8 mouse cellular contexts compared by ENCODE assay signal in genomic region chr9:78112770-78113537, GRCm38 (mm10). TPM values are rescaled to one million over a fixed set of nuclear protein-coding genes. Genes with fewer than 3 reads are reported as not detected.
A peak's percentile ranks its signal among the peaks of the same experiment; 100 is the strongest.
DNase-seq lines count a peak whose midpoint lies in the region; ATAC-seq and TF ChIP-seq lines count a peak whose summit lies in the region.

No protein-coding gene starts in this region.

- H3K27me3 ChIP-seq in hindbrain, embryonic 16.5 days (replicated peaks; ENCODE audit: control insufficient read depth, insufficient read depth, low read length), result no peaks in the 10 kb centered on the region

- peak overlapping the region; percentile 98 for H3K27ac ChIP-seq in hindbrain, embryonic 16.5 days (ENCODE audit: low read depth, low read length)
- H3K27ac ChIP-seq in left cerebral cortex, adult 2 months, result peak overlapping the region; percentile 97
- H3K27ac ChIP-seq in macrophage, result no peak overlapping the region

- peaks cover under 1% of the 10 kb centered on the region; the same call in 1 of the 2 replicates for H3K79me2 ChIP-seq in macrophage (ENCODE audit: inconsistent target)

- peak overlapping the region; percentile 90 for H3K4me3 ChIP-seq in hindbrain, embryonic 16.5 days (ENCODE audit: low read length)
- H3K4me3 ChIP-seq in left cerebral cortex, adult 2 months, result peak overlapping the region; percentile 97
- H3K4me3 ChIP-seq in macrophage (ENCODE audit: inconsistent target), result peak overlapping the region; percentile 50

- peaks cover 21% of the 10 kb centered on the region for H3K4me1 ChIP-seq in hindbrain, embryonic 16.5 days (ENCODE audit: control insufficient read depth, insufficient read depth, low read depth, low read length)

- TF ChIP-seq CTCF in left cerebral cortex, adult 2 months (IDR thresholded peaks at IDR 0.05), result peak; percentile 100

- peak; percentile 83 for ATAC-seq in hindbrain, embryonic 16.5 days

- peak overlapping the region; percentile 56 for H3K4me2 ChIP-seq in hindbrain, embryonic 16.5 days (ENCODE audit: low read length)

- no peaks in the 10 kb centered on the region for H3K9me3 ChIP-seq in hindbrain, embryonic 16.5 days (ENCODE audit: control insufficient read depth, low read length)

- H3K9ac ChIP-seq in hindbrain, embryonic 16.5 days (ENCODE audit: low read depth, low read length), result peak overlapping the region; percentile 98

- no peaks in the 10 kb centered on the region for H3K36me3 ChIP-seq in hindbrain, embryonic 16.5 days (ENCODE audit: control insufficient read depth, insufficient read depth, low read length)
- no peaks in the 10 kb centered on the region for H3K36me3 ChIP-seq in macrophage (ENCODE audit: inconsistent target)

- intact Hi-C loops in left cerebral cortex, adult 2 months (cut with DNase I), result loop anchor here (2.0 to 5.0 kb wide), 3 partner anchors 34 to 64 kb away; no protein-coding TSS in a partner anchor

- WGBS in hindbrain, embryonic 16.5 days, result 2% methylated on average over 47 of the region's 47 CpGs
- 2% methylated on average over 40 of the region's 47 CpGs for WGBS in macrophage (ENCODE audit: missing documents)

- DNase-seq in ZHBTc4 (ENCODE audit: low read depth, low spot score), result peak; percentile 94
- peak; percentile 92 to 98 for DNase-seq in cerebellum, postnatal 4 days (ENCODE audit: low spot score in 2 of 2)
- DNase-seq in gastrocnemius, adult 18-20 months (ENCODE audit: low spot score), result peak; percentile 93
- peak; percentile 91 to 97 for DNase-seq in left cerebral cortex, adult 2 months (ENCODE audit: extremely low spot score in 1 of 2, low spot score in 2 of 2)
- DNase-seq in retina, postnatal 7 days (ENCODE audit: low read depth, low spot score), result peak; percentile 81
- peak; percentile 89 to 95 for DNase-seq in urinary bladder, adult 18-20 months (ENCODE audit: low spot score in 2 of 2)

RNA-seq across cellular contexts. Expression of gene Ick, which starts 4.0 kb away (rescaled TPM):
- total RNA-seq in gastrocnemius, adult 18-20 months (2021), result 1 to 10 TPM; 4.3 to 4.7 TPM
- 31.8 and 36.7 TPM in 2 replicates for polyA plus RNA-seq in hindbrain, embryonic 16.5 days (2015; fragmentation: Nextera tagmentation; extraction: Ambion mirVana)
- 10 to 100 TPM; 17.4 to 19.2 TPM for total RNA-seq in left cerebral cortex, adult 2 months (2021)
- total RNA-seq in macrophage (2018; cell fraction: chromatin; rRNA removed), result 10 to 100 TPM in 22 of 26 experiments, 1 to 10 TPM in 4; 4.0 to 24.7 (median 16.6) TPM
- total RNA-seq in macrophage (2018; cell fraction: cytosol; rRNA removed), result 1 to 10 TPM; 3.4 to 8.2 (median 6.1) TPM
- total RNA-seq in macrophage (2018; cell fraction: nucleus; rRNA removed), result 10 to 100 TPM in 12 of 26 experiments, 1 to 10 TPM in 14; 4.6 to 20.3 (median 9.3) TPM
- 4.0 to 7.3 TPM (median 5.4 TPM) in 3 replicates for polyA plus RNA-seq in macrophage (2018)

RNA-seq across cellular contexts. Expression of gene Fbxo9, which starts 4.1 kb away (rescaled TPM):
- 10 to 100 TPM; 39.6 to 43.4 TPM for total RNA-seq in gastrocnemius, adult 18-20 months (2021)
- 79.8 and 88.4 TPM in 2 replicates for polyA plus RNA-seq in hindbrain, embryonic 16.5 days (2015; fragmentation: Nextera tagmentation; extraction: Ambion mirVana)
- total RNA-seq in left cerebral cortex, adult 2 months (2021), result 100 to 1,000 TPM; 106 to 115 TPM
- total RNA-seq in macrophage (2018; cell fraction: chromatin; rRNA removed), result 10 to 100 TPM in 23 of 26 experiments, 1 to 10 TPM in 3; 7.9 to 80.0 (median 31.1) TPM
- total RNA-seq in macrophage (2018; cell fraction: cytosol; rRNA removed), result 10 to 100 TPM in 24 of 26 experiments, 1 to 10 TPM in 2; 8.2 to 20.3 (median 15.4) TPM
- total RNA-seq in macrophage (2018; cell fraction: nucleus; rRNA removed), result 10 to 100 TPM in 20 of 26 experiments, 1 to 10 TPM in 6; 7.3 to 46.1 (median 15.9) TPM
- 20.7 to 20.8 TPM (median 20.8 TPM) in 3 replicates for polyA plus RNA-seq in macrophage (2018)
